Mouse (Mus musculus): ENCODE results near the gene Adarb2.

- TF ChIP-seq CTCF (conservative IDR thresholded peaks at IDR 0.05; ENCODE audit: insufficient read depth, insufficient read length, low read depth, low read length) = no peak
- no peak for TF ChIP-seq POLR2A (IDR thresholded peaks at IDR 0.05; ENCODE audit: low read depth, low read length)
Observed at GRCm38 (mm10) chr13:8570269-8570668, 367.6 kb downstream of the Adarb2 start.
